Mouse (Mus musculus) bone marrow, adult 2 months (tissue): ENCODE results near the gene Exoc4. TPM values are rescaled to one million over a fixed set of nuclear protein-coding genes. Genes with fewer than 3 reads are reported as not detected.

Experiments
- H3K27ac ChIP-seq: fragments of 200-500 bp; 2 replicates; pipeline ENCODE4 v1.5.1; 2012; ENCODE audit warnings: low read depth, mild to moderate bottlenecking, control low read depth, inconsistent platforms, low read length; ENCODE audit not compliant: control insufficient read depth, poor library complexity, insufficient read depth
- H3K4me1 ChIP-seq: fragments of 200-500 bp; 2 replicates; pipeline ENCODE4 v1.6.1; 2011; ENCODE audit warnings: low read length; ENCODE audit not compliant: control insufficient read depth, insufficient read depth
- H3K4me3 ChIP-seq: fragments of 200-500 bp; replicated peaks from 2 replicates; pipeline ENCODE3; 2011; ENCODE audit warnings: mild to moderate bottlenecking, low read depth, low read length, control low read depth; ENCODE audit not compliant: control insufficient read depth
- CTCF ChIP-seq: fragments of 200-500 bp; IDR thresholded peaks from 2 replicates; pipeline ENCODE4 v1.5.1; 2011; ENCODE audit warnings: low read length, control low read depth; ENCODE audit not compliant: control insufficient read depth, insufficient read depth
- POLR2A ChIP-seq: fragments of 200-500 bp; IDR thresholded peaks from 2 replicates; pipeline ENCODE4 v1.6.1; 2011; ENCODE audit warnings: low read depth, mild to moderate bottlenecking, control low read depth, low read length, borderline replicate concordance; ENCODE audit not compliant: control insufficient read depth
- WGBS: fragments of 180-500 bp; shearing (Covaris S2); methylation state at CpG from one replicate; pipeline ENCODE4 v1.1.7; 2018; 5-methylcytosine and 5-hydroxymethylcytosine counted together
- polyA plus RNA-seq: library from polyadenylated mRNA; stranded (reverse); fragments of >200 nt; gene quantifications from 2 replicates; pipeline ENCODE4 v1.2.4, GENCODE M21; 2011; ENCODE audit warnings: low replicate concordance; ENCODE audit not compliant: missing spikeins, insufficient read depth, insufficient read length

Gene Exoc4
- polyA plus RNA-seq, 1 experiment = 13.7 TPM

DNA sequence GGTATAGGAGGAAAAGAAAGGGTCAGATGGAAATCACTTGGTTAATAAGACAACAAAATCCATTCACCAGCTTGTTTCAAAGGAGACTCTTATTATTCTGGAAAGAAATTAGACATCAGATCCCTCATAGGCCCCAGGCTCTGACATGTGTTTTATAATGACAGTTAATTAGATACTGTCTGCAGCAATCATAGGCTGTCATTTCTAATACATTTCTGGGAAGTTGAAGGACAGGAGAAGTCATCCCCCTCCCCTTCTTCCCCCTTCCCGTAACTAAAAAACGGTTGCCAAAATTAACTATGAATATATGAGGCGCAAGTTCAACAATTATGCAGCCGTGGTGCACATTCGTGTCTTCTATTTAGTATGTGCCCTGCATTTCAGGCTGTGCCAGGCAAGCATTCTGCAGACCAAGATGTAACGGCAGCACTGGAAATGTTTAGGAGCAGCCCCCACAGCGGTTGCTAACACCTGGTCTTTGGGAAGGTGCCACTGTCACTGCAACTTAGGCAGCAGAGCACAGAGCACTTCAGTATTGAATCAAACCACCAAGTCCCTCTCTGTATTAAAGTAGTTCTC is 463.7 kb downstream of the Exoc4 start:
- no peak overlapping the region for H3K27ac ChIP-seq
- H3K4me1 ChIP-seq = no peaks in the 10 kb centered on the region
- TF ChIP-seq POLR2A (no peak), CTCF (no peak)
- H3K4me3 ChIP-seq = no peak overlapping the region
- 86% methylated on average over 7 of the region's 7 CpGs for WGBS

DNA sequence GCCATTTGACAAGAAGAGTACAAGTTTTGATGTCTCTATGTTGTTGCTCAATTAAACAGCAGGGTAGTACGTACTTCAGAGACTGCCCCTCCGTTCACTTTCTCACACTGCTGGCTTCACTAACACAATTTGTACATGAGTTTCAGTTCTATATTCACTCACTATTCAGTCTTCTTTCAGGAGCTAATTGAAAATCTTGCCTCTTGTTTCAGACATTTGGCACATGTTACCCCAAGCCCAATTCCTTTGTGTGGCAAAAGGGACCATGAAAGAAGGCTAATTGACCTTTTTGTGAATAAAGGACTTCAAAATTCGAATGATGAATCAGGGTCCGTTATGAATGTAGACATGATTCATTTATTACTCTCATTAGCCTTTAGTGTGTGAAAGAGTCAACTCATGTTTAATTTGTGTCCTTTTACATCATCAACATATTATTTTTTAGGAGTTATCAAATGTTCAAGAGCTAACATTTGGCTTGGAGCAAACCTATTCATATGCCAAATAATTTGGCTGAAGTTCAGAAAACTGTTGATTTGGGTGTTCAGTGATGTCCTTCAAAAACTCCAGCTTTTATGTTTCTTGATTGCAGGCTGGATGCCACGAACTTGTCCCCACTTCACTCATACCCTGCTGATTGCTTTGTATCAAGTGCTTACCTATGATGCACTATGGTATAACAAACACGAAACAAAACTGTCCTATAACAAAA is 467.5 kb downstream of the Exoc4 start:
- no peak for TF ChIP-seq POLR2A
- no peak for TF ChIP-seq CTCF
- H3K27ac ChIP-seq = no peak overlapping the region
- H3K4me1 ChIP-seq = no peaks in the 10 kb centered on the region
- 82% methylated on average over 6 of the region's 6 CpGs for WGBS
- H3K4me3 ChIP-seq = no peak overlapping the region

DNA sequence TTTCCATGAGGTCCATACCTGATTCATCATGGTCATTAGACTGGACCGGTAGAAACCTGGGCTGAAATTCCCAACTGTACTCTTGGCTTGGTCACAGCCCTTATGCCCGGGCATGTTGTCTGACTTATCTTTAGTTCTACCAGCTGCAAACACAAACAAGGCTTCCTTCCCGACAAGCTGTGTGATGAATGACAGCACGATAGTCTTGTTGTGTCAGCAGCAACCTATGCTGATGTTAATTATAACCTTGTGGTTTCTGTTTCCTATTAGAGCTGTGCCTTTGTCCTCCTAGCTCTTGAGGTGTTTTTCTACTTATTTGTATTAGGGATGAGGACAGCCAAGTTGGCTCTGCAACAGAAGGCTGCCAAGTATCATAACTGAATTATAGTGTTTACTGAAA is 472.3 kb downstream of the Exoc4 start:
- 11% methylated on average over 4 of the region's 4 CpGs for WGBS
- Histone ChIP-seq H3K4me3 (no peak overlapping the region), H3K4me1 (no peaks in the 10 kb centered on the region), H3K27ac (no peak overlapping the region)
- TF ChIP-seq POLR2A = no peak
- no peak for TF ChIP-seq CTCF

DNA sequence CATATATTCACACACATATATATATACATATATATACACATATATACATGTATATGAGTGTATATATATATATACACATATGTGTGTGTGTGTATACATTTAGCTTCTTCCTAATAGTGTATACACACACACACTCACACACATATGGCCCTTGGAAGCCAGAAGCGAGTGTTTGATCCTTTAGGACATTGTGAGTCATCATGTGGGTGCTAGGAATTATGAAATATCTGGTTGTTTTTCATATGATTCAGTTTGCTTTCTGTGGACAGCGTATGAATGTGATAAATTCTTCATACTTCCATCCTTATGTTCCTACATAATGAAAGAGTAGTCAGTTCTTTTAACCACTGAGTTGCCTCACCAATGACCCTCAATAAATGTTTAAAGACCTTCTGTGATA is 473.9 kb downstream of the Exoc4 start:
- H3K27ac ChIP-seq = no peak overlapping the region
- WGBS = 85% methylated on average over 2 of the region's 2 CpGs
- TF ChIP-seq CTCF (no peak), POLR2A (no peak)
- no peaks in the 10 kb centered on the region for H3K4me1 ChIP-seq
- H3K4me3 ChIP-seq = no peak overlapping the region

DNA sequence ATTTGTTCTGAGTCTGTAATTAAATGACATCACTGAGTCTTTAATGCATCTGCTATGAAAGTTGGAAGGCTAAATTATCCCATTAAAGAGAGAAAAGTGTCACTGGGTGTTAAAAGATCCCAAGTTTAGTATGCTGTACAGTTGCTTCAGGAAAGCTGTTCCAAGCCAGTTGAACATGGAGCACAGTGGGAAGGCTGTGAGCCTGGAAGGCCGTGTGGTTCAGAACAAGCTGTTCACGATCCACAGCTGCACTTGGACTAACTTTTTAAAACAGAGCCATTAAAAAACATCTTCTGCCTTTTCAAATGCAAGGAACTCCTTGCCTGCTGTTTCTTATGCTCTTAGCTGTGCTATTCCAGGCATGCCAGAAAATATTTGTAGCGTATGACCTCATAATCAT is 475.7 kb downstream of the Exoc4 start:
- TF ChIP-seq CTCF = no peak
- TF ChIP-seq POLR2A = no peak
- WGBS = 93% methylated on average over 3 of the region's 3 CpGs
- Histone ChIP-seq H3K4me1 (no peaks in the 10 kb centered on the region), H3K27ac (no peak overlapping the region), H3K4me3 (no peak overlapping the region)

DNA sequence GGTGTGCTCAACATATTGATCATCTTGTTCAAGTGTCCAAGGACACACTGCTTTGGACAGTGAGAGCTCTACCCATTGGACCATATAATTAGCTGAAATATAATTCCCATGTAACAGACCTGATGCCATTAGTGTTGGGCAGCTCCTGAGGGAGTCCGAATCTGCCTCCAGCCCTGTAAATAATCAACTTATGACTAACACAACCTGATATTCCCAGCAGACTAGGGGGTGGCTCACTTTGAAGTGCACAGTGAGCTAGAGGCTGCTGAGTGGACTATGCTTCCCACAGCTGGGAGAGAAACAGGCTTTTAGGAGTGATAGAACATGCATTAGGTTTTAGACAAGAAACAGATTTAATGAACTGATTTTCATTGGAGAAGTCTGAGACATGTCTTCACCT is 478.4 kb downstream of the Exoc4 start:
- Histone ChIP-seq H3K4me1 (no peaks in the 10 kb centered on the region), H3K27ac (no peak overlapping the region), H3K4me3 (no peak overlapping the region)
- no peak for TF ChIP-seq CTCF
- no peak for TF ChIP-seq POLR2A
- 83% methylated on average over 1 of the region's 1 CpGs for WGBS

DNA sequence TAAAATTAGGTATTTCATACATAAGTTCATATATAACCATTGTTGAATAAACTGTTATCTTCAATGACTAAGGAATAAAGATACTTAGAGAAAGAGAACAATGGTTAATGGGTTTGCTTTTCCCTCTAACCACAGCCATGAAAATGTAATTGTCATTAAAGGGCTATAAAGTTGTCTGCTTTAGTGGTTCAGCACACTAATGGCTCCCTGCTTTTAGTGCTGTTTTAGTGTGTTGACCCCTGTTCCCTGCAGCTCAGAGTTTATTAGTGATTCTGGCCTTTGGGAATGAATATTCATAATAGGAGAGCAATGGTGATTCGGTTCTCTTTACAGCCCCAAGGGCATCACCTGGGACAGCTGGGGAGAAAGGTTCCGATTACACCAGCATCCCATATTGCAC is 483.3 kb downstream of the Exoc4 start:
- WGBS = 84% methylated on average over 2 of the region's 2 CpGs
- no peak for TF ChIP-seq POLR2A
- no peak for TF ChIP-seq CTCF

DNA sequence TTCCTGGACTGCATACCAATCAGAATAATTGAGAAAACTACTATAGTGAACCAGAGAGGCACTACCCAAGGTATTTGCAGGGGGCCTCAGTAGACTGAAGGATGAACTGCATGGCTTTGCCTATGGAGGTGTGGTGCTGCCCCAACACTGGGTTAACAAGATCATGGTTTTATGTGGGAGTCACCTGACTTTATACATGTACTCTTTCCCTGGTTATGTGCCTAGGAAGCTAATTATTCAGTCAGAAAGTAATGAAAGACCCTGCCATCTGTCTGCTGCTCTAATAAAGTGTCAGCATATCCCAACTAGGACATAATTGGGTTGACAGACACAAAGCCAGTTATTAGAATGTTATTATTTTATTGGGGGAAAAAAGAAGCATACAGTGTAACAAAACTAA is 484.7 kb downstream of the Exoc4 start:
- Histone ChIP-seq H3K4me3 (no peak overlapping the region), H3K4me1 (no peaks in the 10 kb centered on the region), H3K27ac (no peak overlapping the region)
- TF ChIP-seq CTCF (no peak), POLR2A (no peak)

More for the DNA sequence above, 483.3 kb downstream of the Exoc4 start:
- H3K27ac ChIP-seq = no peak overlapping the region
- no peaks in the 10 kb centered on the region for H3K4me1 ChIP-seq
- H3K4me3 ChIP-seq = no peak overlapping the region
